Mouse (Mus musculus) embryo, embryonic 10.5 days (tissue): ENCODE measurements at regions not wholly inside any gene's neighbourhood (a gene's known extent, or its start where the extent isn't known, plus 50 kb on each side); places are given as distances from the start of the nearest gene placed in this dataset.
"Not testable (repeated sequence)": the region's sequence is repeated elsewhere in the genome, so short reads cannot be mapped to it uniquely, and the experiment has no call there.

Experiments
- DNase-seq: peaks from one replicate; pipeline ENCODE4 v3.0.0-alpha.2; 2015; ENCODE audit warnings: low spot score

DNA sequence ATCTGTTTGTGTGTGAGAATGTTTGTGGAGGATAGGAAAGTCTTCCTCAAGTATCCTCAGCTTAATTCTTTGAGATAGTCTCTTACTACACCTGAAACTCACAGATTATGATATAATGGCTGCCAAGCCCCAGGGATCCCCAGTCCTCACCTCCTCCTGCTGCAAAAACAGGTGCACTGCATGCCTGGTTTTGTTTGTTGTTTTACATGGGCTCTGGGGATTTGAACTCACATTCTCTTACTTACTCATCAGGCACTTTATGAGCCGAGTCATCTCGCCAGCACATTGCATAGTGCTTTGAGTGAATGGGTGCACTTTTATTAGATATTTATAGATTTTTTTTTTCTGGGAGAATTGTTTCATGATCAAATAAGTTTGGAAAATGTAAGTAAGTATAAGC, 56.3 kb downstream of the Mterf1b start:
- DNase-seq = no peak

- DNase-seq = not testable (repeated sequence)
These were observed 62.1 kb downstream of the Mterf1b start for GRCm38 (mm10) chr5:4254280-4254679.

DNA sequence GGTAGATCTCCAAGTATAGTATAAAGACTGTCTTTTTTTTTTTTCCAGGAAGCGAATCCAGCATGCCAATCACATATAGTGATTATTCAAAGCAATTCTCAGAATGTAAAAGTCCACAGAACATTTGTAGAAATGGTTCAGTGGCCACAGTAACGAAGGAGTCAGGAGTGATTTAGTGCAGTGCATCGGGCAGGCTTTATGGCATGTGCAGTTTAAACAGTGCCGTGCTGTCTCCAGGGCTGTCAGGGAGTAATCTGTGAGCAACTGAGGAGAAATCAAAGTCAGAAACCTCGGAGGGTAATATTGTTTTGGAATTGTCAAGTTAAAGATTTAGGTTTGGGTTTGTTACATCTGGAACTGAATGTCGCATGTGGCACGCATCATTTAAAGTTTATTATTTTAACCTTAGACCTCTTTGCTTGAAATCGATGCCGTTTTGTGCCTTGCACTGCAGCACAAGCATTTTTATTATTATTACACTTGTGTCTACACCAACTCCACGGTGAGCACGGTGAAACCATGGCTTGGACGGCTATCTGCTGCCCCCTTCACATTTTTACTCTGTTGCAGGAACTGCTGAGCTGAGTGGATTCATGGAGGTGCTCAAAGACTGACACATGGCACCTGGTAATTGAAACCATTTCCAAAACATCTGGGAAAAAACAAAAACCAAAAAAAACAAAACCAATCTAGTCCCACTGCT, 65.0 kb downstream of the Mterf1b start:
- peak; percentile 43 for DNase-seq

DNA sequence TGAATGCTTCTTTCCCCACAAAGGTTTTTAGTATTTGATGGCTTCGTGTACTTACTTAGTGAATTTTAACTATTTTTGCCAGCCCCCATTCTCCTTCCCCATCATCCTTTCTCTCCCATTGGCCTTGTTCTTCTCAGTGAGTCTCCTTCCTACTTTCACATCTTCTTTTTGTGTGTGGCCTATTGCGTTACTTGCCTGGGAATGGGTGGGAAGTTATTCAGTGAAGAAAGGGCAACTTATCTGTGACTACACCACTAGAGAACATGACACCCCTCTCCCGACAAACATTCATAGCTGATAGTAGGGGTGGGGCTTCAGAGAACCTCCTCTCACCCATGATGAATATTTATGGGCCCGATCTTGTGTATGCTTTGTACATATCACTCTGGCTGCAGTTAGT, 67.1 kb downstream of the Mterf1b start:
- DNase-seq = no peak

GRCm38 (mm10) chr5:4262666-4263065, 70.5 kb downstream of the Mterf1b start:
- DNase-seq = no peak

- peak; percentile 43 for DNase-seq
These were observed 71.5 kb downstream of the Mterf1b start for GRCm38 (mm10) chr5:4263560-4264160.

DNA sequence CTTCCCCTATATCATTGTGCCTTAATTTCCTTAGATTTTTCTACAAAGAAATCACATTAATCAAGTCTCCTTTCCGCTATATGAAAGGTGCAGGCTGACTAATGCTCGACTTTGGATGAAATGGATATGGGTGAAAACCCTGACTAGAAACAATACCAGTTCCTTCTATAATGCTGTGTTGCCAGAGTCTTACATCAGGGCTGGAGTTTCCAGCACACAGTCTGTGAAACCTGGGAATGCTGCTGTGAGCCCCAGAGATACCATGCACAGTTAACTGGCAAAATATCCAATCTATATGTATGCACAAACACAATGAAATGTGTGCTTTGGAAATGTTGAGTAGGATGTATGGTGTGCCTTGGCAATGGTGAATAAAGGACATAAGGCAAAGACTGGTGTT, 75.5 kb downstream of the Mterf1b start:
- DNase-seq = no peak

DNA sequence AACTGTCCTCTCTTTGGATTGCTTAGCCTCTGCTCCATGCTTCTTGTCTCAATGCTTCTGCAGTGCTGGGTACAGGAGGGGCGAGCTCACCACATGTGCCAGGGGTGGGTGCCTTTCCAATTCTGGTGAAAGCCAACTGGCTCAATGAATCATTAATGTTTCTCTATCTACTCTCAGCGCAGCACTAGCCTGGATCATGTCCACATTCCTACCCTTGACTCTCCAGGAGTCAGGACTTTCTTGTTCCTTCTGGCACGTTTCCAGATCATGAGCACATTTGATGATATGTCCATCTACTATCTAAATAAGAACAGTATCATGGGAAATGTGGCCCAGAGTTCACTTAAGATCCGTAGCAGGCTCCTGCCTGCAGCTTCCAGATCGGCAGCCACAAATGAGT, 80.8 kb downstream of the Mterf1b start:
- no peak for DNase-seq

GRCm38 (mm10) chr5:4303616-4304015, 111.4 kb downstream of the Mterf1b start:
- DNase-seq = no peak

GRCm38 (mm10) chr5:4304201-4304600, 112.0 kb downstream of the Mterf1b start:
- DNase-seq = no peak

DNA sequence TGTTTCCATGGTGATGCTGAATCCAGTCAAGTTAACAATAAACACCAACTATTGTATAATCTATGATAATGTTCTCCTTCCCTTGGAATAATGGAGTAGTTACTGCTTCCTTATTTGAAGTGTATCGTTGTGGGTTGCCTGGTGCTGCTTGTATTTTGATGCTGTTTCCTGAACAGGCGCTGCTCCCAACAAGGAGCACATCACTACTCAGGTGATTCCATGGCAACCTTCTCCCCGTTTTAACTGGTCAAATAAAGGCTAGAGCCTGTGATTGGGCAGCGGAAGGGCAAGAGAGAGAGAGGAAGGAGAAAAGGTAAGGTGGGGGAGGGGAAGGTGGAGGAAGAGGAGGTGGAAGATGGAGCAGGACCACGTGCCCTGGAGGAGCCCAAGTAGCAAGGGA, 116.3 kb downstream of the Mterf1b start:
- no peak for DNase-seq

DNA sequence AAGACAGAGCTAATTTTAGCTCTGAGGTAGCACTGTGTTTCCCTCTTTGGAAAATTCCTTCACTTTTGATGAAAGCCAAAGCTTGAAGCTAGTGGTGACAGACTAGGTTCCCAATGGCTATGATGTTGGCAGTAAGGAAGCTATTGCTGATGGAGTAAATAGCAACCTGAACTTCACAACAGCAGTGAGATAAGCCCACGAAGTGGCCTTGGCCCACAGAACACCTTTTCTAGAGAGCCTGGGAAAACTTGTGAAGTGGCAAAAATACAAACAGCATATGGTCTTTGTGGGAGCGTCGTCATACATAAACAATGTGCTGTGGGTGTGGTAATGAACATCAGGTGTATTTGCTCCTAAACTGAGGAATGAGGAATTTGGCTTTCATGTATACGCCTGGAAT, 119.0 kb downstream of the Mterf1b start:
- no peak for DNase-seq

GRCm38 (mm10) chr5:4311599-4311998, 119.4 kb downstream of the Mterf1b start:
- DNase-seq = no peak

DNA sequence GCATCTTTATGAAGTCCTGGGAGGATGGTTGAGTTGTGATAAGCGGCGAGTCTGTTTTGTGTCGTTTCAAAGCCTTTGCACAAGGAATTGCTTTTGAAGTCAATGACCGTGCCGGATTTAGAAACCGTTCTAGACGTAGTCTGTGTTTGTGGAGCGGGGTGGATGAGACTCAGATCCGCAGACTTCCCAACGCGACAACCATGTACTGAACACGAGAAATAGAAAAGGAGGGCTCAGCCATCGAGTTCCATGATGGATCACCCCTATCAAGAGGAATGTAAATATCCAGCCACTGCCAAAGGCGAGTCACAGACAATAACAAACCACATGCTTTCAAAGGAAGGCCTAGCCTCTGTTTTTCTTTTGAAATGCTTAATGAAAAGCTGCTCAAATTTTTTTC, 120.5 kb downstream of the Mterf1b start:
- DNase-seq = peak; percentile 25

GRCm38 (mm10) chr5:4322634-4323386, 130.6 kb downstream of the Mterf1b start:
- no peak for DNase-seq

- DNase-seq = no peak
These were observed 131.2 kb downstream of the Mterf1b start for GRCm38 (mm10) chr5:4323387-4323704.

- DNase-seq = peak; percentile 62
These were observed 133.6 kb downstream of the Mterf1b start for GRCm38 (mm10) chr5:4325813-4326212.

GRCm38 (mm10) chr5:4326309-4327014, 134.3 kb downstream of the Mterf1b start:
- peak; percentile 71 for DNase-seq

DNA sequence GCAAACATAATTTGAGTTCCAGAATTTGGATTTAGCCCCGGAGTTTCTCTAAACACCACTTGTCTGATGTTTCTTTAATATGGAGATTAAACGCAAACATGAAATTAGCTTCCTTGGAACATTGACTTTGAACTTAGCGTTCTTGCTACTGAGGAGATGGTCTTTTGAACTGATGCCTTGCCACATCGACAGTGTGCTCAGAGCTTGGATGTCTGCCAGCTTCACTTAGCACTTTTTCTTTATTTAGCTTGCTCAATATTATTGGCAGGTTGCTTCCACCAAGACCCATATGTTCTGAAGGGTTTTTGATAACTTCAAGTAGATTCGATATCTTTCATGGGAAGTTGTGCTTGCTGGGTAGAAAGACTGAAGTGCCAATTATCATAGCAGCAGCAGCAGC, 143.5 kb downstream of the Mterf1b start:
- no peak for DNase-seq

DNA sequence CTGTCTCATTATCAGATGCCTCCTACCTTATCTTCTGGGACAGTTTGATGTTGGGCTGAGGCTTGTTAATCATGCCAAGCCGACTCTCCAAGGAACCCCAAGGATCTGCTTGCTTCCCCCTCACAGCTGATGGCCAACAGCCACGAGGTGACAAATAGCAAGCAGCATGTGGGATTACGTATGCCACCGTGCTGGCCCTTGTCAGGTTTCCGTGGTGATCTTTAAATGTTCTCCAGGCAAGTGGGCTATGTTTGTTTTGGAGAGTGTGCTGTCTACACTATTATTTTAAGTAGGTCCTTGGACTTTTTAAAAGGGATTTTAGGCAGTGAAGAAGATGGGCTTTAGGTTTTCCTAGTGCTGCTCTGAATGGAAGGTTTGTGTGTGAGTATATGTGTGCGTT, 149.8 kb downstream of the Mterf1b start:
- DNase-seq = no peak

DNA sequence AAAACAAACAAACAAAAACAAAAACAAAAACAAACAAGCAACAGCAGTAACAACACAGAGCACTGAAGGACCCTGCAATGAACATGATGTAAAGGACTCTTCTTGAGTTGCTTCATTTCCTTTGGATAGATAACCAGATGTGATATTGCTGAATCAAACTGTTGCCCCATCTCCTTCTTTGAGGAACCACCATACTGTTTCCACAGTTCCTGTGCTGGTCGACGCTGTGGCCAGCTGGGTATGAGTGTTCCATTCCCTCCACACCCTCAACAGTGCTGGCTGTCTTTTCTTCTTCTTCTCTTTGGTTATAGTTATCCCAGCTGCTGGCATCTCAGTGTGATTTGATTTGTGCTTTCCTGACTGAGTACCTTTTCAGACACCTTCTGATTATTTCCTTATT, 152.3 kb downstream of the Mterf1b start:
- DNase-seq = no peak

- no peak for DNase-seq
These were observed 156.2 kb downstream of the Mterf1b start for GRCm38 (mm10) chr5:4348334-4348733.

DNA sequence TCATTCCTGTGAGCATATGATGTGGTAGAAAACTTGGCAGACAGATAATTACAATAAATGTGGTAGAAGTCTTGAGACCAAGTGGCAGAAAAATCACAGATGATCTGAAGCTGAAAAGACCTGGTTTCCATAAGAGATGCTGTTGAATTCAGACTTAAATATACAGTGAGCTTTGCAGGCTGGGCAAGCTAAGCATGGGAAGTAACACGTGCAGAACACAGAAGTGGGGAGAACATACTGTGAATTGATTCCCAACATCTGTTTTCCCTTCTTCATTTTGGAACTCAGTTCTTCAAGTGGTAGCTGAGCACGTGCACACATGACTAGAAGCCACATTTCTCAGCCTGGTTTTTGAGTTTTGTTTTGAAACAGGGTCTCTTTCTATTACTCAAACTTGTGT, 157.8 kb downstream of the Mterf1b start:
- no peak for DNase-seq
